Mouse (Mus musculus) frontal cortex, postnatal 14 days (tissue): ENCODE data around the gene Alg2.
A peak's percentile ranks its signal among the peaks of the same experiment; 100 is the strongest.

Source experiments
- DNase-seq, 2 experiments: peaks; one replicate each; pipeline ENCODE4 v3.0.0; 2022; ENCODE audit warnings: low spot score in 2 of 2

The Alg2 gene

DNA sequence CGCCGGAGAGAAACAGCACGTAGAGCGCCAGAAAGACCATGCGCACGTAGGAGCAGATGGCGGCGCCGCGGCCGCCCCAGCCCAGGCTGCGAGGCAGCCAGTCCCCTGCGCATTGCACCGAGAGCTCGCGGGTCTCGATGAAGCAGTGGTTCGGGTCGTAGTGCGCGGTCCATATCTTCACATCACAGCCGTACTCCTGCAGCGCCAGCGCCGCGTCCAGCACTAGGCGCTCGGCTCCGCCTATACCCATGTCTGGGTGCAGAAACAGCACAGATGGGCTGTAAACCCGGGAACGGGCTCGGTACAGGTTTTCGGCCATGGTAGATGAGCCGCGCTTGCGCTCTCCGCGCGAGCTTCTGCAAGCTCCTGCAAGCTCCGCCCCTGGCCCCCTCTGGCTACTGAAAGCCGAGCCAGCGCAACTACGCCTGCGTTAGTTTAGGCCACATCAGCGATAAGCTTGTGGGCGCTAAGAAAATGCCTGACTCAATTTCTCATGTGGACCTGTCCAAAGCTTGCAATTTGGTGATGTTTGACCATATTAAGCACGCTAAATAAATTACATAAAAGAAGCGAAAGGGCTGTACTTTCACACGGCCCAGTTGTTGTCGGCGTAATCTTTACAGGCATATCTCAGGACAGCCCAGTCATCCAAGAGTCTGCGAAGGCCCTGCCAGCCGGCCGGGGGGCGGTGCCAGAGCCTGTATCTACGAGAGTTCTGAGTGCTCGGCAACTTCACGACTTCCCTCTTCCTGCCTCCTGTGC, at the start of gene Alg2, which contains the start of gene Sec61b:
TSS of gene Alg2 (minus strand) at position 366 of the 762 bp plus-strand sequence.
TSS of gene Sec61b (plus strand) at position 691 of the 762 bp plus-strand sequence.
- DNase-seq: peak; percentile 94 to 95

DNA sequence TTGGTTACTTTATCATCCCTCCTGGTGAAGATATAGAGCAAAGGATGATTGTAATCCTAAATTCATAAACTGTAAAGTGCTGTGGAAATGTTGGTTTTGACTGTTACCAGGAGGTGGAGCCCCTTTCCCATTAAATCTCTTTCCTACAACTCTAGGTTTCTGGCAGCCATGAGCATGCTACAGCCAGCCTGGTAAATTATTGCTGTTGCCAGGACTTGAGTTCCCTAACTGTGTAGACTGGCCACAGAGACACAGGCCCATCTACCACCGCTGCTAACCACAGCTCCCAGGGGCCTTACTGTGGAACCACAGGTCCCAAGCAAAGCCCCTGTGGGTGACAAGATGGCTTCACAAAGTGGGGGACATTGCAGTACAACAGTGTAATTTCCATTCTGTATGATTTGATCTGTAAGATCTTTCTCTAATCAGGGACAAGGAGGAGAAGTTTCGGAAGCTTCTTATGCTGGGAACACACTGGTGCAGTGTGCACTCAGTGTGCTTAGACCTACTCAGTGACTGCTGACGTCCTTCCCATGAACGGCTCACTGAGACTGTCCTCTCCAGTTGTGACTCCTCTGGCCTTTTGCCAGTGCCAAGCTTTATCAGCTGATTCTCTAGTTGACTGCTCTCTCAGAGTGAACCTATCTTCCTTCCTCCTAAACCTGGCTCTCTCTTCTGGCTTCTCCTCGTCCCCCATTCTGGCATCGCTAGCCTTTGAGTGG, 47.9 kb upstream of the Alg2 start:
- peak in 1 of 2 experiments; percentile 18 for DNase-seq

DNA sequence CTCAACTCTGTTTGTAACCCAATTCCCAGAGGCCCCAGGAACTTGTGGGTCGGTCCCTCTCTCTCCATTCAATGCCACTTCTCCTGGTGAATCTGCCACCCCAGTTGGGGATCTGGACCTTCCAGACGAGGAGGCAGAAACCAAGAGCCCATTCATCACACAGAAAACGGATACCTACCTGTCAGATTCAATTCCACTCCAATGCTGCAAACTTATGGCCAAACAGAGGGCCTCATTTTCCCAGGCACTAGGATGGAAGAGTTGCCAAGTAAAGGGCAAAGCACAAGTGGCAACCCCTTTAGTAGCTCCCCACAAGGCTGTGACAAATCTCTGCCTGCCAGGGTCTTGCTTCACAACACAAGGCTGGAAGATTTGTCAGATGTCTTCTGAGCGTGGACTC, 45.9 kb upstream of the Alg2 start:
- DNase-seq: no peak

DNA sequence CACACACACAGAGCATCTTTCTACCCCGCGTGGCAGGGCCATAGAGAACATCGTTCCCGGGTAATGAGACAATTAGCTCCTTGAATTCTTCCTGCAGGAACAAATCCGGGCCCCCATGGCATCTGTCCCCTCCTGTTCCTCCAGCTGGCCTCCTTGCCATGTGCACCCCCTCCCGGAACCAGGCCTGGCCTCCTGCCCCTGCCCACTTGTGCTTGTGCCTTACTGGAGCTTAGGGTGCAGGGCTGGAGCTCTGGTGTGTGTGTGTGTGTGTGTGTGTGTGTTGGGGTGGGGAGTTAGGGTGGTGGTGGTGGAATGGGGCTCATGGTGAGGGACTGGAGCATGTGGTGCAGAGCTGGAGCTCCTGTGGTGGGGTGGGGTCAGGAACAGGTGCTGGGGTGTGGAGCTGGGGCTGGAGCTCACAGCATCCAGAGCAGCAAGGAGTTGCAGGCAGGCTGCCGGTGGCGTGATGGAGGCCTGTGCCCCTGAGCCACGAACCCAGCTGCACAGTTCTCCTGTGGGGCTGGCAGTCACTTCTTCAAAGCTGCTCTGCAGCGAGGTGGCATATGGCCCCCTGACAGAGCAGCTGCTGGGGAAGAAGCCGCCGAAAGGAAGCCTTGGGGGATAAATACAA, 44.5 kb upstream of the Alg2 start:
- DNase-seq: no peak

DNA sequence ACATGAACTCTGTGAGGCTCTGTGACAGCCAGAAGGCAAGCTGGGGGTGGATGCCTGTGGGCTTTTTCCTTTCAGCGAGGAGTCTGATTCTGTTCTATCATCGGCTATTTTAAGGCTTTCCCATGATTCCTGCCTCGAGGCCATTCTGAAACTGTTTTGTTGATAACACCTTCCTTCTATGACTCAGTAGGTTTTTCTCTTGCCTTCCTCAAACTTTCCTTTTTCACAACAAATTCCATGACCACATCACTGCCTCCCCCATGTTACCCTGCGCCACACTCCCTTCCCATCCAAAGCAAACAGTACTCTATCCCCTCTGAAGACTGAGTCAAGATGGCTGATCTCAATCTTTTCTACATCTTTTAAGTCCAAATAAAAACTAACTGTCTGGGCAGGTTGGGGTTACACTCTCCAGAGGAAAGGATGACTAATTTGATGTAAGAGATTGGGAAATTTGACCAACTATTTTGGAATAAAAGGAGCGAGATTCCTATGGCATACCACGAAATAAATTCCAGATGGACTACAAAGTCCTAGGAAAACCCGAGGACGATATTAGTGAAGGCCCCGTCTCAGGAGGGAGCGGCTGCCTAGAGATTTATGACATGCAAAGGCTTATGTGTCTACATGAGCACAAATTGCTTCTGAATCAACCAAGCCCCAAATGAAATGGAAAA, 30.8 kb upstream of the Alg2 start:
- DNase-seq: no peak

DNA sequence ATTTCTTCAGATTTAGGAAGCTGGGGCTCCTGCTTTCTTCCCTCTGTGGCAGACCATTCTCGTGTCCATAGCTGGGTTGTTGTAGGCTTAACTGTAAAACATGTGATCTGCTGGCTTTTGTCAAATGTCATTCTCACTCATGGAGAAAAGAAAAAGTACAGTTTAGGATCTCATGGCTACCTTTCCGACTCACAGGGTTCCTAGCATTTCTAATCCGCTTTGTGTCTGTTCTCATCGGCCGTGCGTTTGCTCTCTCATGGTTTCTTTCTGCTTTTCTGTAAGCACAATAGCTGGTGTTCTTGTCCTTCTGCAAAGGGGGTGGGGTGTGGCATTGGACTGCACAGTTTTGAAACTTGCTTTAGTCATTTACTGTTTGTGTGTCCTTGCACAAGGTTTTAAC, 28.9 kb upstream of the Alg2 start:
- no peak for DNase-seq

DNA sequence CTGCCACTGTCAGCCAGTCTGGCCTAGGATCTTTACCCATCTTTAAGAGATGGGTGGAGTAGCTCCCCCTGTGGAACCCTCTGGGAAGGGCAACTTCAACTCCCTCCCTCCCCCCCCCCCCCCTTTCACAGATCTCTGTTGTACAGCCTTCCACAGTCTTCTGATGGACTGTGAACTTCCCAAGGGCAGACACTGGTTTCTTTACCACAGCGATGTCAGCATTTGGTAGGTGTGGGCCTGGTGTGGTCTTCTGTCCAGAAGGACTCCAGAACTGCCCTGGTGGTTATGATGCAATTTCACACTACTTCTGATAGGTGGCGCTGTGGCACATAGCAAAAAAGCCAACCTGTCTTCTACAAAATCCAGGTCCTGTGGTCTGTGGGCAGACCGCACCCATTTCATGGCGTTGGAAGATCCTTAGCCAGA, 28.4 kb upstream of the Alg2 start:
- peak in 1 of 2 experiments; percentile 26 for DNase-seq

DNA sequence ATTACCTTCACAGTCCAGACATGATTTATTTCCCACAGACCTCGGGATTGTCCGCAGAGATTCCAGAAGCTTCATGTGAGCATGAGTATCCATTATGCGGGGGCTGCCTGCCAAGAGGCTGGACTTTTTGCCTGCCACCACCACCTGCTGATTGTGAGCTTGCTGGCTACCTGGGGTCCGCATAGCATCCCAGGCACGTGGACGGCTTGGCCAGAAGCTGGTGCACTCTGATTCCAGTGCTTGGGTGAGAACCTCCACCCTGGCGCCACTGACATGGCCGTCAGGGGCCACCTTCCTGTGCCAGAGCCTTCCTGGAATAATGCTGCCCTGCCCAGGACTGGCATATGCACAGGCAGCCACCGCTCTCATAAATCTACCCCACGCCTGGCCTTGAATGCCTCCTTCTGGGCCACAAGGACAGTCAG, 25.0 kb upstream of the Alg2 start:
- no peak for DNase-seq

DNA sequence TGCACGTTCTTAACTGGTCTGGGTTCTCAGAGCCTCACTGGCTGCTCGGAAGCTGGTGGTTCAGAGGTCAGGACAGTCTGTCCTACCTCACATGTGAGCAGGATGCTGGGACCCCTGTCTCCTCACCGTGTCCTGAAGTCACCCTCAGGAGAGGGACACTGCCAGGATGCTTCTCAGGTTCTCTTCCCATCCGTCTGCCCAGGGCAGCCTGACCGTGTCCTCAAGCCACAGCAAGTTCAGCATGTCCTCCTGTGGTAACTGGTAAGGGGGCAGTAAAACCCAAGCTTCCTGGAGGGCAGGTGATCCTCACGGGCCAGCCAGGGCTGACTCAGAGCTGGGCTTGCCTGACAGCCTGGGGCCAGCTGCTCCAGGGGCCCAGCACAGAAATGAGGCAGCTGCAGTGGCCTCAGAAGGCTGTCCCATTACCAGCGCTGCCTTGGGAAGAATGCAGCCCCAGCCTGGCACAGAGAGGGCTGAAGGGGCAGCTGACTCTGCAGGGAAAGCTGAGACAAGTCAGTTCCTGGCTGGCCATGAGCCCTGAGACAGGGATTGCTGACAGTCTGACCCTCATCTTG, 23.8 kb upstream of the Alg2 start:
- DNase-seq: no peak

DNA sequence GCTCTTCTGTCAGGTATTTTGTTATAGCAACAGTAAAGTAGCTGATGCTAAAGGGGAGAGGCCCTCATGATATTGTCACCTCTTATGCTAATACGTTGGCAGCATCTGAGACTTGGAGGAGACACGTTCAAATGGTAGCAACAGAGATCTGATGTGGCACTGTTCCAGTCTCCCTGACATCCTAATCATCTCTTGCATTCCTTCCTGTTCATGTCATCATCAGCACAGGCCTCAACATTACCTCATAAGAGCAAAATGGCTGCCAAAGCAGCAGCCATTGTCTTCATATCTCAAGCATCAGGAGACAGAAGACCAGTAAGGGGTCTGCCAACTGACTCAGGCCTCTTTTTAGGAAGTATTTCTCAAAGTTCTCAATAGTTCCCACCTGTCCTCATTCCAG, 20.6 kb upstream of the Alg2 start:
- no peak for DNase-seq

DNA sequence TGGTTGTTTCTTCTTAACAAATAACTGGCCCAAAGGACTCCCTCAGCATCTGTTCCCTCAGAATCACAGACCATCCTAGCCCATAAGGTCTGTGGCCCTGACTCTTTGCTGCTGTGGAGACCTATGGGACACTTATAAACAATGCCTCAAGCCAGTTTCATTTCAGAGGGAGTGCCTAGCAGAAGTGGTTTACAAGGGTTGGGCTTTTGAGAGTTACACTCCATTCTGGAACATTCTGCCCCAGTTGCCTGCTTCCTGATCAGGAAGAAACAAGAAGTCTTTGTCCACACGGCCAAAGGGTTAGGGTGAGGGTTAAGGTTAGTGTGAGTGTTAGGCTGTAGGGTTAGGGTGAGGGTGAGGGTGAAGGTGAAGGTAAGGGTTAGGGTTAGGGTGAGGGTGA, 20.0 kb upstream of the Alg2 start:
- no peak for DNase-seq

DNA sequence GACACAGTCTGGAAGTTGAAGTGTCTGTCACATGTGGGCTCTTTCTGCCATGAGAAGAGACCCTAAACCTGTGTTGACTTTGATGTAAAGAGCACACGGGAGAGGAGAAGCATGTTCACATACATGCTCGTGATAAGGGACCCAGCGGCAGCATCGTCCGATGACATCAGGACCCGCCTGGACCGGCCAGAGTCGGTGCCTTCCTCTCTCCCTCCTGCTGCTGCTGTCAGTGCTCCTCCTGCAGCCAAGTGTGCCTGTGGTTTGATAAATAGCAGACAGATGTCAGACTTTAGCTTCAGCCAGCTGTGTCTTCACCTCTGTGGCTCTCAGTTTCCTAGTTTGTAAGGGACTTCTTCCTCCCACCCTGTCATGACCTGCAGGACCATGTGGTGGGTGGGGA, 19.3 kb upstream of the Alg2 start:
- no peak for DNase-seq

DNA sequence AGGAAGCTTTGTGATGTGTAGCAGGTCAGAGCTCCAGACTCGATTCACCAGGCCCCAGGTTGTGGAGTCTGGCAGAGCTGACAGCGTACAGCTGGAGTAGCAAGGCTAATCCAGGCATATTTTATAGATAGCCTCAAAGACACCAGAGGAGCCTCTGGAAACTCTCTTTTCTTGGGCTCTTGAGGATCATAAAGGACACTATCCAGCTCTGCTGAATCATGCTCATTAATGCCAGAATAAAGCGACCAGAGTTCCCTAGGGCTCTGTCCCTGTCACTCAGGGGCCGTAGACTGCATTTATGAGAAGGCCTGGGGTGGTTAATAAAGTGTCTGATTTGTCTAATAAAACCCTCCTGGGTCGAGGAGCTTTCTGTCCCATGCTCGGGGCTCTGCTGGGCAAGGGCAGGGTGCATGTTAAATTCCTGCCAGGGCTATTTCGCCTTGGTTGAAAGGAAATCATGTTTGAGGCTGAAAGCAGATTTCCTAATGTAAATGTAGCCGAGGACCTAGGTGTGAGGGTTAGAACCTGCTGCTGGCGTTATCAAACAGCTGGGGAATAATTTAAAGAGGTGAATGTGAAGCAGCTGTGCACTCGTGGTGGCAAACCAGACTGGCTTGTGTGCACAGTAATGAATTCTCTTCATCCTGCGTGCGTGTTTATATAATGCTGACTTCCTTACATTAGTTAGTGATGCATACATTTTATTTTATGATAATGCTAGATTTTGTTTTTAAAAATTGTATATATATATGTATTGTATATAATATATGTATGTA, 18.4 kb upstream of the Alg2 start:
- no peak for DNase-seq

DNA sequence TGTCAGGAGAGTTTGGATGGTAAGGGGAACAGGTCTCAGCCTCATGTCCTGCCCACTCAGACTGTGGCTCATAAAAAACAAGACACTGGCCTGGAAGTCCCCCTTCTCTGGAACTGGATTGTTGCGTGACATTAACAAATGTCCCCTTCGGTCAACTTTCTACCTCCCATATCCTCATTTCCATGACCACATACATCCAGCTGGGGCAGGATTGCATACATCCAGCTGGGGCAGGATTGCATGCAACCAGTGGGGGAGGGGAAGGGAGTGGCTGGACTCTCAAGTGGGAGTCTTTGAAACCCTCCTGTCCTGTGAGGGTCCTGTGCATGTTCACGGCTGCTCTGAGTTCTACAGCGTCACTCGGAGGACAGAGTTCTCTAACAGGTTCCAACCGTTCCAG, 17.1 kb upstream of the Alg2 start:
- no peak for DNase-seq

DNA sequence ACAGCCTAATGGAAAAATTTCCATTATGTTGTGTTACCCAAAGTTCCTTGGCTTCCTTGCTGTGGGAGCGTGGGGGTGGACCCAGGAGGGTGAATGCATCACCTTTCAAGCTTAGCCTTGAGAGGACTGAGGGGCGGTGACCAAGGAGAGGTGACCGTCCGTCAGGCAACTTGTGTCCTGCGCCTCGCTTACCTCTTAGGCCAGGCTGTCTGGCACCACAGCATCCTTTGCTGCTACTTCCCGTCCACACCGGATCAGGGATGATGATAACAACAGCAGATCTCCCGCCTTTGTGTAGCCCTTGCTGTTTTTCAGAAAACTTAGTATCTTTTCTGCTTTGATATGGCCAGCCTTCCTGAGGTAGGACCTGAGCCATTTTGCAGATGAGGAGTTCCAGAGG, 6.4 kb upstream of the Alg2 start:
- DNase-seq: no peak

DNA sequence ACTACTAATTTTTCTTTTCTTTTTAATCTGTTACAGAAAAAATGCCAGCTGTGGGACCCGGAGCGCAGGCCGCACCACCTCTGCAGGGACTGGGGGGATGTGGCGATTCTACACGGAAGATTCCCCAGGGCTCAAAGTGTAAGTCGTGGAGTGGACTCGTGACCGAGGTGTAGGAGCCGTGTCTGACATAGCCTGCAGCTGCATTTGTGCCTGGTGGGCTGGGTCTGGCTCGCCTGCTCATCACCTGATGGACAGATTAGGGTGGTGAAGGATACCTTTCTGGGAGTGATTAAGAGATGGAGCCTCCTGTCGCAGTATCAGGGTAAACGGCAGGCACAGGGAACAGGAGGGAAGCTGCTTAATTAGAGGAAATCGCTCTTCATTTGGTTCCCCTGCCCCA, 6.0 kb upstream of the Alg2 start:
- DNase-seq: no peak

DNA sequence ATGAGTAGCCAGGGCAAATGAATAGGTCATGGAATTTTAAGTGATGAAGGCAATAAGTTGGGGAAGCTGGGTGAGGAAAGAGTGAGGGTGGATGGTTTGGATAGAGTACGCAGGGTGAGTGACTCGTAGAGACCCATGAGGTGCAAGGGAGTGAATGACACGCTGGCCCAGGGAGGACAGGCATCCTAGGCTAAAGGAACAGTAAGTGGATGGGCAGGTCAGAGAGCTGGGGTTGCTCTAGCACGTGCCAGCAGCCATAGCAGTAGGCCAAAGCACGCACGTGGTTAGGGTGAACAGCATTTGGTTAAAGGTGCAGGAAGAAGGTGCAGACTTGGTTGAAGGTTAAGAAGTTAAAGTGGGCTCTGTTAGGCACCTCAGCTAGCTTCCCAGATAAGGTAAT, 3.4 kb upstream of the Alg2 start:
- DNase-seq: no peak

DNA sequence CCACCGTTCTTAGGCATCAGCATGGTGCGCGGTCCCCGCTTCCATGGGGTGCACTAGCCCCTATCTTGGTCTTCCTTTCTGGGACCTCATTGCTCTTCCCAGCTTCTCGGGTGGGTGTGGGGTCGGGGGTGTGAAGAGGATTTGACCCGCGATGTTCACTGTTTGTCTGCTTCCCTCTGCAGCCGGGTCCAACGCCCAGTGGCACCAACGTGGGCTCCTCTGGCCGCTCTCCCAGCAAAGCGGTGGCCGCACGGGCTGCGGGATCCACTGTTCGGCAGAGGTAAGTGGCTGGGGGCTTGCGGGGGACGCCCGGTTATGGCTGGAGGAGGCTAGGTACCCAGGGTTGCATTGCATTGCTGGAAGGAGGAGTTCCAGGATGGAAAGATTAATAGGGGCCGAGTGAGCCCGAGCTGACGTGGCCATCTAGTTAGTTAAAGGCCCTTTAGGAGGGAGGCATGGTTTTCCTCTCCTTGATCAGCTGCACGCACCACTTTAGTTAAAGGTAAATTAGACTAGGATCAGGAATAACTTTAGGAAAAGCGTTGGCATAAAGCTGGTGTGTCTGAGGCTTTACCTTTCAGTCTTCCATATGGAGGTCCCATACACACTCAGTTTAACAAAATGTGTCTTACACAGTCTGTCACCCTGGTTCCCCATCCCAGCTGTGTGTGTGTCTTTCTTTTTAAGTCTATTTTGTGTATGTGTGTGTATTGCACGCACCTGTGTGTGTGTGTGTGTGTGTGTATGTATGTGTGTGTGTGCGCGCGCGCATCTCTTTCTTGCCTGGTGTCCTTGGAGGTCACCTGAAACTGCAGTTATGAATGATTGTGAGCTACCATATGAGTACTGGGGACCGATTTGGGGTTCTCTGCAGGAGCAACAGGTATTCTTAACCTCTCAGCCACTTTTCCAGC, 854 bp upstream of the Alg2 start:
- DNase-seq: no peak

DNA sequence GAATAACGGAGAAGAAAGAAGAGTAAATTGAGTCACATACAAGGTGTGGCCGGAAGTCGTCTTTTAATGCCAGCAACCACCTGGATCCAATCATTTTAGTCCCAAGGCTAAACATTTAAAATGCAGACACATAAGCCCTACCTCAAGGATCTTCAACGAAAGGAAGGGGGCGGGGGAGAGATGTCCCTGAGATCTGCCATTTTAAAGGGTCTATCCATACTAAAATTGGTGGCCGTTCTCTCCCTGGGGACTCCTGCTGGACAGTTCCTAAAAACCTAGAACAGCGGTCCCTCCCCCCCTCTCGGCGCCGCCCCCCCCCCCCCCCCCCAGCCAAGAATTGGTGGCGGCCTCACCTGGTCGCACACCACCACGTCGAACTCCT, 556 bp downstream of the Alg2 start:
- DNase-seq: peak in 1 of 2 experiments; percentile 13

DNA sequence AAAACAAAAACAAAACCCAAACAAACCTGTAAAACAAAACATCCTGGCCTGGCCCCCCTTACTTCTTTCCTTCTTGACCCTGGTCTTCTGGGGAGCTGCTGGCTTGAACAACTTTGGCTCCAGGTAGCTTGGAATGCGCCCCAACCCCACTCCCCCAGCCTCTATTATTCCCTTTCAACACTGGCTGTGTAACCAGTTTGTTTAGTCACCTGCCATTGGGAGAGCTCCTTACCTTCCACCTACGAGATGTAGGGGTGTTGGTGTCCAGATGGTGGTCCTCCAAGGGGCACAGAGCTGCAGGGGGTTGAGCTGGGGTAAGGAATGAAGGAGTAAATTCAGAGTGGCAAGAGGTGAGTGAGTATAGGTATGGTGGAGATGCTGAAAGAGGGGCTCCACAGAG, 6.9 kb downstream of the Alg2 start:
- DNase-seq: no peak
